Mouse (Mus musculus) brain, embryonic 14.5 days (tissue): ENCODE results near the gene Enpp5. TPM values are rescaled to one million over a fixed set of nuclear protein-coding genes. Genes with fewer than 3 reads are reported as not detected.

Source experiments
- DNase-seq: peaks from one replicate; pipeline ENCODE4 v3.0.0-alpha.2; 2011; ENCODE audit warnings: low read depth
- CTCF ChIP-seq: fragments of 200-500 bp; IDR thresholded peaks from 2 replicates; pipeline ENCODE4 v1.5.1; 2012; ENCODE audit warnings: inconsistent platforms, mild to moderate bottlenecking, moderate library complexity, borderline replicate concordance; ENCODE audit not compliant: insufficient read depth, insufficient read length; ENCODE audit errors: extremely low read depth
- POLR2A ChIP-seq: fragments of 200-500 bp; IDR thresholded peaks from 2 replicates; pipeline ENCODE4 v1.6.1; 2012; ENCODE audit warnings: mild to moderate bottlenecking, inconsistent platforms, borderline replicate concordance; ENCODE audit not compliant: poor library complexity, insufficient read depth, insufficient read length, severe bottlenecking; ENCODE audit errors: extremely low read depth
- polyA plus RNA-seq: library from polyadenylated mRNA; depleted of rRNA; stranded (reverse); fragments of >200 nt; gene quantifications from 2 replicates; pipeline ENCODE4 v1.2.3, GENCODE M21; 2012

The Enpp5 gene
- polyA plus RNA-seq, 1 experiment = 76.1 TPM

GRCm38 (mm10) chr17:44060781-44061180 is 17.8 kb upstream of the Enpp5 start:
- TF ChIP-seq POLR2A (no peak), CTCF (no peak)
- DNase-seq = no peak

GRCm38 (mm10) chr17:44061289-44061890 is 17.2 kb upstream of the Enpp5 start:
- TF ChIP-seq POLR2A = no peak
- TF ChIP-seq CTCF = no peak
- DNase-seq = no peak

GRCm38 (mm10) chr17:44068876-44069275 is 9.7 kb upstream of the Enpp5 start:
- no peak for DNase-seq
- TF ChIP-seq POLR2A (no peak), CTCF (no peak)

GRCm38 (mm10) chr17:44071680-44072079 is 6.9 kb upstream of the Enpp5 start:
- DNase-seq = no peak
- TF ChIP-seq POLR2A (no peak), CTCF (no peak)

- TF ChIP-seq POLR2A (no peak), CTCF (no peak)
- DNase-seq = no peak
Measured at GRCm38 (mm10) chr17:44075601-44076000, 3.0 kb upstream of the Enpp5 start.

- TF ChIP-seq CTCF (peak; percentile 61; the same call in 1 of the 2 replicates), POLR2A (no peak)
- peak; percentile 67 for DNase-seq
Measured at GRCm38 (mm10) chr17:44076051-44076680, 2.4 kb upstream of the Enpp5 start.

GRCm38 (mm10) chr17:44077146-44077842 is 1.3 kb upstream of the Enpp5 start:
- TF ChIP-seq CTCF (no peak), POLR2A (no peak)
- DNase-seq = no peak

- TF ChIP-seq POLR2A (no peak), CTCF (no peak)
- DNase-seq = no peak
Measured at GRCm38 (mm10) chr17:44077843-44078160, 811 bp upstream of the Enpp5 start.

GRCm38 (mm10) chr17:44083156-44083555 is 4.5 kb downstream of the Enpp5 start:
- no peak for DNase-seq
- TF ChIP-seq POLR2A (no peak), CTCF (no peak)

GRCm38 (mm10) chr17:44088226-44088625 is 9.6 kb downstream of the Enpp5 start:
- TF ChIP-seq CTCF (no peak), POLR2A (no peak)
- no peak for DNase-seq

- DNase-seq = no peak
Measured at GRCm38 (mm10) chr17:44090916-44091315, 12.3 kb downstream of the Enpp5 start.

GRCm38 (mm10) chr17:44091512-44091911 is 12.9 kb downstream of the Enpp5 start:
- no peak for DNase-seq
- TF ChIP-seq POLR2A (no peak), CTCF (0 out of 2 replicates have a peak, but pooled peaks have one; percentile 1)

More at GRCm38 (mm10) chr17:44090916-44091315, 12.3 kb downstream of the Enpp5 start:
- TF ChIP-seq POLR2A = no peak

- TF ChIP-seq POLR2A = no peak
- no peak for TF ChIP-seq CTCF
- DNase-seq = no peak
Measured at GRCm38 (mm10) chr17:44100486-44100885, 21.9 kb downstream of the Enpp5 start.

GRCm38 (mm10) chr17:44100906-44101305 is 22.3 kb downstream of the Enpp5 start:
- TF ChIP-seq CTCF = no peak
- TF ChIP-seq POLR2A = no peak
- no peak for DNase-seq
